Mouse (Mus musculus): ENCODE data around the gene Ahnak. TPM values are rescaled to one million over a fixed set of nuclear protein-coding genes. Genes with fewer than 3 reads are reported as not detected.

Ahnak gene
- polyA plus RNA-seq, 1 experiment from 2014 or later, result 103 TPM

DNA sequence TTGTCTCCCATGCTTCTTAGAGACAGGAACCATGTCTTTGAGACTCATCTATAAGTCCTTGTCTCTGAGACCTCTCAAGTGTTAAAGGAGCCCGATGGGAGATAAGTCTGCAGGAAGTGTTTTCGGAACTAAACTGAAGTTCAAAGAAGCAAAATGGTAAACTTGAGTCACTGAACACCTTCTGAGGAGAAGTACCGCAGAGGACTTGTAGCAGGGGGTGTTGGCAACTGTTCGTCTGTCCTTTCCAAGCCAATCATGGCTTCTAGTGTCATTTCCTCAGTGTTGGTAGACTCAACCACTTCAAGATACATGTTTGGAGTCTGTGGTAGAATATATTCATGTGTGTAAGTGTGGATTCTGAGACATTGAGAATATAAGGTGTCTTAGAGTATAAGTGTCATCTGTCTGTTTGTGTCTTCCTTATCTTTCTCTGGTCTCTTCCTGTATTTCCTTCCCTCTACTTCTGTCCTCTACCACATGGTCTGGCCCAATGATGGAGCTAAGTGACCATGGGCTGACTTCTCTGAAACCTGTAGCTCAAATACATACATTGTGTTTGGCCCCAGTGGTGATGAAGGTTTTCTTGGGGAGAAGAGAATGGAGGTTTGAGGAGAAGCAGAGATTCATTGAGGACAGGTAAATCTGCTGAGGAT lies 66.7 kb downstream of the Ahnak start:
- Histone ChIP-seq H3K9me3 (ENCODE audit: control insufficient read depth, low read length) (no peaks in the 10 kb centered on the region), H3K36me3 (ENCODE audit: control insufficient read depth, insufficient read depth, low read length) (no peaks in the 10 kb centered on the region), H3K9ac (ENCODE audit: low read length) (no peak overlapping the region), H3K4me1 (replicated peaks; ENCODE audit: control insufficient read depth, insufficient read depth) (peaks cover 6% of the 10 kb centered on the region; the same call in 1 of the 2 replicates), H3K4me3 (ENCODE audit: low read depth, low read length) (no peak overlapping the region), H3K4me2 (replicated peaks; ENCODE audit: low read depth) (no peak overlapping the region), H3K27me3 (ENCODE audit: control insufficient read depth, insufficient read depth, low read length) (no peaks in the 10 kb centered on the region), H3K27ac (replicated peaks) (no peak overlapping the region)
- no peak for TF ChIP-seq EP300 (optimal IDR thresholded peaks at IDR 0.05)
- TF ChIP-seq CTCF (IDR thresholded peaks at IDR 0.05; ENCODE audit: low read depth), result no peak
- DNase-seq (ENCODE audit: low spot score) (no peak), ATAC-seq (ENCODE audit: low FRiP score, low TSS enrichment) (no peak)
- WGBS, result 89% methylated on average over 4 of the region's 4 CpGs

DNA sequence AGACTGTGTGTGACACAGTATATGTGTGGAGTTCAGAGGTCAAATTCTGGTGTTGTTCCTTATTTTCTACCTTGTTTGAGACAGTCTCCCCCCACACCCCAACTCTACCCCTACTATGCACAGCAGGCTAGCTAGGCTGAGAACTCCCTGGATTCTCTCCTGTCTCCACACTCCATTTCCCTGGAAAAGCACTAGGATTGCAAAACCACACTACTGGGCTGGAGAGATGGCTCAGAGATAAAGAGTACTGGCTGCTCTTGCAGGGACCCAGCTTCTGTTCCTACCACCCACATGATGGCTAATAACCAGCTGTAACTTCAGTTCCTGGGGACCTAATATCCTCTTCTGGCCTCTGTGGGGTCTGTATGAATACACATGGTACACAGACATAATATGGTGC lies 68.6 kb downstream of the Ahnak start:
- Histone ChIP-seq H3K27me3 (ENCODE audit: control insufficient read depth, insufficient read depth, low read length) (no peaks in the 10 kb centered on the region), H3K4me2 (replicated peaks; ENCODE audit: low read depth) (no peak overlapping the region), H3K4me1 (replicated peaks; ENCODE audit: control insufficient read depth, insufficient read depth) (peaks cover 6% of the 10 kb centered on the region; the same call in 1 of the 2 replicates), H3K36me3 (ENCODE audit: control insufficient read depth, insufficient read depth, low read length) (no peaks in the 10 kb centered on the region), H3K9ac (ENCODE audit: low read length) (no peak overlapping the region), H3K27ac (replicated peaks) (no peak overlapping the region), H3K9me3 (ENCODE audit: control insufficient read depth, low read length) (no peaks in the 10 kb centered on the region), H3K4me3 (ENCODE audit: low read depth, low read length) (no peak overlapping the region)
- ATAC-seq (ENCODE audit: low FRiP score, low TSS enrichment) (no peak), DNase-seq (ENCODE audit: low spot score) (no peak)
- no peak for TF ChIP-seq CTCF (IDR thresholded peaks at IDR 0.05; ENCODE audit: low read depth)
- TF ChIP-seq EP300 (optimal IDR thresholded peaks at IDR 0.05), result no peak

GRCm38 (mm10) chr19:9058331-9058884 lies 69.3 kb downstream of the Ahnak start:
- Histone ChIP-seq H3K27ac (replicated peaks) (no peak overlapping the region), H3K9me3 (ENCODE audit: control insufficient read depth, low read length) (no peaks in the 10 kb centered on the region), H3K9ac (ENCODE audit: low read length) (no peak overlapping the region), H3K4me2 (replicated peaks; ENCODE audit: low read depth) (no peak overlapping the region), H3K4me3 (ENCODE audit: low read depth, low read length) (no peak overlapping the region), H3K27me3 (ENCODE audit: control insufficient read depth, insufficient read depth, low read length) (no peaks in the 10 kb centered on the region), H3K4me1 (replicated peaks; ENCODE audit: control insufficient read depth, insufficient read depth) (0 out of 2 replicates have a peak, but pooled peaks cover under 1% of the 10 kb centered on the region), H3K36me3 (ENCODE audit: control insufficient read depth, insufficient read depth, low read length) (no peaks in the 10 kb centered on the region)
- DNase-seq (ENCODE audit: low spot score), result no peak
- ATAC-seq (ENCODE audit: low FRiP score, low TSS enrichment), result peak; percentile 57; the same call in 1 of the 2 replicates
- TF ChIP-seq EP300 (optimal IDR thresholded peaks at IDR 0.05) (no peak), CTCF (IDR thresholded peaks at IDR 0.05; ENCODE audit: low read depth) (no peak)
- WGBS, result 75% methylated on average over 1 of the region's 1 CpGs

GRCm38 (mm10) chr19:9058944-9059343 lies 69.9 kb downstream of the Ahnak start:
- Histone ChIP-seq H3K27ac (replicated peaks) (no peak overlapping the region), H3K4me1 (replicated peaks; ENCODE audit: control insufficient read depth, insufficient read depth) (no peaks in the 10 kb centered on the region), H3K4me2 (replicated peaks; ENCODE audit: low read depth) (no peak overlapping the region), H3K4me3 (ENCODE audit: low read depth, low read length) (no peak overlapping the region), H3K9me3 (ENCODE audit: control insufficient read depth, low read length) (no peaks in the 10 kb centered on the region), H3K36me3 (ENCODE audit: control insufficient read depth, insufficient read depth, low read length) (no peaks in the 10 kb centered on the region), H3K9ac (ENCODE audit: low read length) (no peak overlapping the region), H3K27me3 (ENCODE audit: control insufficient read depth, insufficient read depth, low read length) (no peaks in the 10 kb centered on the region)
- WGBS, result 76% methylated on average over 4 of the region's 4 CpGs
- ATAC-seq (ENCODE audit: low FRiP score, low TSS enrichment) (no peak), DNase-seq (ENCODE audit: low spot score) (no peak)
- TF ChIP-seq EP300 (optimal IDR thresholded peaks at IDR 0.05) (no peak), CTCF (IDR thresholded peaks at IDR 0.05; ENCODE audit: low read depth) (no peak)

- TF ChIP-seq EP300 (optimal IDR thresholded peaks at IDR 0.05), result no peak
- no peak for TF ChIP-seq CTCF (IDR thresholded peaks at IDR 0.05; ENCODE audit: low read depth)
- Histone ChIP-seq H3K9me3 (ENCODE audit: control insufficient read depth, low read length) (no peaks in the 10 kb centered on the region), H3K4me3 (ENCODE audit: low read depth, low read length) (no peak overlapping the region), H3K4me2 (replicated peaks; ENCODE audit: low read depth) (no peak overlapping the region), H3K4me1 (replicated peaks; ENCODE audit: control insufficient read depth, insufficient read depth) (no peaks in the 10 kb centered on the region), H3K36me3 (ENCODE audit: control insufficient read depth, insufficient read depth, low read length) (no peaks in the 10 kb centered on the region), H3K27ac (replicated peaks) (no peak overlapping the region), H3K27me3 (ENCODE audit: control insufficient read depth, insufficient read depth, low read length) (no peaks in the 10 kb centered on the region), H3K9ac (ENCODE audit: low read length) (no peak overlapping the region)
- DNase-seq (ENCODE audit: low spot score) (no peak), ATAC-seq (ENCODE audit: low FRiP score, low TSS enrichment) (no peak)
- WGBS, result 62% methylated on average over 7 of the region's 7 CpGs
These were observed 70.3 kb downstream of the Ahnak start for GRCm38 (mm10) chr19:9059391-9059790.

- DNase-seq (ENCODE audit: low spot score), result no peak
- no peak overlapping the region for H3K4me3 ChIP-seq (ENCODE audit: low read depth, low read length)
- WGBS, result 60% methylated on average over 4 of the region's 4 CpGs
- H3K9me3 ChIP-seq (ENCODE audit: control insufficient read depth, low read length), result no peaks in the 10 kb centered on the region
- no peaks in the 10 kb centered on the region for H3K36me3 ChIP-seq (ENCODE audit: control insufficient read depth, insufficient read depth, low read length)
- no peak for TF ChIP-seq CTCF (IDR thresholded peaks at IDR 0.05; ENCODE audit: low read depth)
- TF ChIP-seq EP300 (optimal IDR thresholded peaks at IDR 0.05), result no peak
- no peaks in the 10 kb centered on the region for H3K4me1 ChIP-seq (replicated peaks; ENCODE audit: control insufficient read depth, insufficient read depth)
- H3K4me2 ChIP-seq (replicated peaks; ENCODE audit: low read depth), result no peak overlapping the region
- no peaks in the 10 kb centered on the region for H3K27me3 ChIP-seq (ENCODE audit: control insufficient read depth, insufficient read depth, low read length)
- no peak overlapping the region for H3K27ac ChIP-seq (replicated peaks)
- ATAC-seq (ENCODE audit: low FRiP score, low TSS enrichment), result no peak
- H3K9ac ChIP-seq (ENCODE audit: low read length), result no peak overlapping the region
These were observed 71.0 kb downstream of the Ahnak start for GRCm38 (mm10) chr19:9060103-9060502.
